Mouse (Mus musculus) embryonic facial prominence, embryonic 12.5 days (tissue): ENCODE measurements around the gene Rab1b. TPM values are rescaled to one million over a fixed set of nuclear protein-coding genes. Genes with fewer than 3 reads are reported as not detected.

Experiments
- ATAC-seq: fragments of 200-750 bp; cut with Nextera tagmentation; 2 replicates; pipeline ENCODE4 v1.8.0; 2017; ENCODE audit not compliant: insufficient number of reproducible peaks, insufficient read depth, low FRiP score, low TSS enrichment
- H3K27ac ChIP-seq: fragments of 300-500 bp; sonication (generic); 2 replicates; pipeline ENCODE4 v1.5.1; 2016; ENCODE audit warnings: mild to moderate bottlenecking
- H3K27me3 ChIP-seq: fragments of 300-500 bp; sonication (generic); 2 replicates; pipeline ENCODE4 v1.6.1; 2016; ENCODE audit warnings: mild to moderate bottlenecking, moderate library complexity
- H3K36me3 ChIP-seq: fragments of 300-500 bp; sonication (generic); 2 replicates; pipeline ENCODE4 v1.6.1; 2016; ENCODE audit warnings: mild to moderate bottlenecking
- H3K4me1 ChIP-seq: fragments of 300-500 bp; sonication (generic); 2 replicates; pipeline ENCODE4 v1.6.1; 2016
- H3K4me2 ChIP-seq: fragments of 300-500 bp; sonication (generic); replicated peaks from 2 replicates; pipeline ENCODE4 v1.6.1; 2016; ENCODE audit warnings: mild to moderate bottlenecking, moderate library complexity
- H3K4me3 ChIP-seq: fragments of 300-500 bp; sonication (generic); 2 replicates; pipeline ENCODE4 v1.5.1; 2016; ENCODE audit warnings: mild to moderate bottlenecking
- H3K9ac ChIP-seq: fragments of 300-500 bp; sonication (generic); 2 replicates; pipeline ENCODE4 v1.6.1; 2016; ENCODE audit warnings: mild to moderate bottlenecking, moderate library complexity
- H3K9me3 ChIP-seq: fragments of 300-500 bp; sonication (generic); 2 replicates; pipeline ENCODE4 v1.6.1; 2016; ENCODE audit warnings: mild to moderate bottlenecking, moderate library complexity
- WGBS: fragments of 180-500 bp; shearing (Covaris S2); methylation state at CpG from one replicate; pipeline ENCODE4 v1.1.7; 2016; 5-methylcytosine and 5-hydroxymethylcytosine counted together
- polyA plus RNA-seq: library from polyadenylated mRNA; unstranded; fragments of >200 nt; fragmentation: Nextera tagmentation; extraction: Ambion mirVana; gene quantifications from 2 replicates; pipeline ENCODE4 v1.2.1, GENCODE M21; 2016

Rab1b gene
- polyA plus RNA-seq, 1 experiment from 2014 or later: 248 TPM

DNA sequence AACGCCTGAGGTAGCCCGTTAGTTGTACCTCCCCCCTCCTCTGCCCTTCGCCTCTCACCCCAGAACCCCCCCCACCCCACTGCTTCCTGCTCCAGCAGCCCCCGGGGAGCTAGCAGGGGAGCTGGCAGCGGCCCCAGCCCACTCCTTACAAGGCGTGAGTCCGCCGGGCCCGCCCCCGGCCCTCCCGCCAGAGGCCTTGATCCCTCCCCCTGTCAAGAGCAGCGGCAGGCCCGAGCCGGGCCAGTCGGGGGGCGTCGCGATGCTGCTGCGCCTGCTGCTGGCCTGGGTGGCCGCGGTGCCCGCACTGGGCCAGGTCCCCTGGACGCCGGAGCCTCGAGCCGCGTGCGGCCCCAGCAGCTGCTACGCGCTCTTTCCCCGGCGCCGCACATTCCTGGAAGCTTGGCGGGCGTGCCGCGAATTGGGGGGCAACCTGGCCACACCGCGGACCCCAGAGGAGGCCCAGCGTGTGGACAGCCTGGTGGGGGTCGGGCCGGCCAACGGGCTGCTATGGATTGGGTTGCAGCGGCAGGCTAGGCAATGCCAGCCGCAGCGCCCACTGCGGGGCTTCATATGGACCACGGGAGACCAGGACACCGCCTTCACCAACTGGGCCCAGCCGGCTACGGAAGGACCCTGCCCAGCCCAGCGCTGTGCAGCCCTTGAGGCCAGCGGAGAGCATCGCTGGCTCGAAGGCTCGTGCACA, 38.9 kb downstream of the Rab1b start, which contains the start of gene Cd248:
Gene Cd248, plus strand, starts transcription at position 212 of the 703 bp plus-strand sequence.
- peak within 1 kb of the TSS; percentile 81 for H3K9ac ChIP-seq
- H3K4me1 ChIP-seq: peaks cover 53% of the 10 kb centered on the region
- H3K27me3 ChIP-seq: peaks cover 10% of the 10 kb centered on the region
- no peaks in the 10 kb centered on the region for H3K36me3 ChIP-seq
- peak within 1 kb of the TSS; percentile 59 for H3K4me3 ChIP-seq
- peak within 1 kb of the TSS; percentile 97 for H3K27ac ChIP-seq
- H3K4me2 ChIP-seq: peak within 1 kb of the TSS; percentile 86
- WGBS: 1% methylated on average over 55 of the region's 56 CpGs
- H3K9me3 ChIP-seq: no peaks in the 10 kb centered on the region
- peak; percentile 33 for ATAC-seq

- no peak for ATAC-seq
- Histone ChIP-seq H3K27ac (peak overlapping the region; percentile 97), H3K4me2 (peak overlapping the region; percentile 86), H3K27me3 (peaks cover 10% of the 10 kb centered on the region), H3K4me1 (peaks cover 53% of the 10 kb centered on the region), H3K36me3 (no peaks in the 10 kb centered on the region), H3K9me3 (no peaks in the 10 kb centered on the region), H3K9ac (peak overlapping the region; percentile 81), H3K4me3 (peak overlapping the region; percentile 59)
- 4% methylated on average over 15 of the region's 15 CpGs for WGBS
These were observed 39.7 kb downstream of the Rab1b start for GRCm38 (mm10) chr19:5067040-5067799.

DNA sequence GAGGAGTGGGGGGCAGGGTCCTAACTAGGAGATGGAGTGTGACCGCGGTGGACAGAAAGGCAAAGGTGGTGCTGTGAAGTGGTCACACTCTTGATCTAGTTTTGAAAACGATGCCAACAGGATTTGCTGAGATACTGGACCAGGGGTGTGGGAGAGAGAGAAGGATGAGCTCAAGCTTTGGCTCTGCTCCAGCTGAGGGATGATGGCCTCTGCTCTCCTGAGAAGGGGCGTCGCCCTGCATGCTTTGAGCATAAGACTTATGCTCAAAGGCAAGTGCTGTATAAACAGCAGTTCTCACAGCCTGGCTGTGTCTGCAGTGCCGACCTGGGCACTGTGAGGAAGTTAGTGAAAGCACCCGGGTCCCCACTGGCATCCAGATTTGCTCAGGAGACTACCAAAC, 41.8 kb downstream of the Rab1b start:
- no peak overlapping the region for H3K4me2 ChIP-seq
- ATAC-seq: no peak
- peak overlapping the region; percentile 41 for H3K27ac ChIP-seq
- 69% methylated on average over 7 of the region's 7 CpGs for WGBS
- peaks cover 8% of the 10 kb centered on the region for H3K27me3 ChIP-seq
- no peaks in the 10 kb centered on the region for H3K9me3 ChIP-seq
- no peak overlapping the region for H3K4me3 ChIP-seq
- peaks cover 54% of the 10 kb centered on the region for H3K4me1 ChIP-seq
- H3K9ac ChIP-seq: 0 out of 2 replicates have a peak overlapping the region, but pooled peaks have one; percentile 7
- no peaks in the 10 kb centered on the region for H3K36me3 ChIP-seq

DNA sequence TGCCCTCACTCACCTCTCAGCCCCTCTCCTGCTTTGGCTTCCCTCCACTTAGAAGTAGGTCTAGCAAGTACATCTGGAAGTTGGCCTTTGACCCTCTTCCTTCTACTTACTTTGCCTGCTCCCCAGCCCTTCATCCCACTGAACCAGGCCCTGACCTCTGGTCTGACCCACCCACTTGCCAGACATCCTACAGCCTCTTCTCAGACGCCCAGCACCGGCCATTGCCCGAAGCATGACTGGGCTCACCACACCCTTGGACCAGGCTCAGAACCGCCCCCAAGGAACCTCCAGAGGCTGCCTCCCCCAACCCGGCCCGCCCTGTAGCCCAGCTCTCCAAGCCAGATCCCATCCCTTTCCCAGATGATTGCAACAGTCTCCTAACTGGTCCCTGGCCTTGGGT, 44.4 kb downstream of the Rab1b start:
- WGBS: 33% methylated on average over 6 of the region's 6 CpGs
- Histone ChIP-seq H3K36me3 (no peaks in the 10 kb centered on the region), H3K4me2 (no peak overlapping the region), H3K4me3 (no peak overlapping the region), H3K4me1 (peaks cover 57% of the 10 kb centered on the region), H3K9ac (no peak overlapping the region), H3K27ac (no peak overlapping the region), H3K27me3 (no peaks in the 10 kb centered on the region), H3K9me3 (no peaks in the 10 kb centered on the region)
- no peak for ATAC-seq

DNA sequence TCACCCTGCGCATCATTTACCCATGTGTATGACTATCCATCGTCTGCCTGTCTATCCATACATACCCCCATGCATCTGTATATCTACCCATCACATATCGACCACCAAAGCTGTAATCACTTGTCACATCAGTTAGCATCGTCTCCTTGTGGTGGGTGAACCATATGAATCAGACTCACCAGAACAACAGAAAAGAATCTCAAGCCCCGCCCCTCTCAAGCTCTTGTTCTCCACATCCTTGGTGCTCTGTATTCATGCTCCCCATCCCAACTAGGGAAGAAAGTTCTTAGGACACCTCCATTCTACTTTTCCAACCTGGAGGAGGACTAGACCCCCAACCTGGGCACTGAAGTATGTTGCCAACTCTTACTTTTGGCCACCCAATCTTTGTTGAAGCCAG, 44.8 kb downstream of the Rab1b start:
- Histone ChIP-seq H3K9ac (no peak overlapping the region), H3K4me1 (peaks cover 53% of the 10 kb centered on the region), H3K36me3 (no peaks in the 10 kb centered on the region), H3K4me3 (no peak overlapping the region), H3K9me3 (no peaks in the 10 kb centered on the region), H3K27me3 (no peaks in the 10 kb centered on the region), H3K4me2 (no peak overlapping the region), H3K27ac (no peak overlapping the region)
- no peak for ATAC-seq
- WGBS: 84% methylated on average over 5 of the region's 5 CpGs

- 36% methylated on average over 5 of the region's 5 CpGs for WGBS
- no peak overlapping the region for H3K9ac ChIP-seq
- peak overlapping the region; percentile 59 for H3K27ac ChIP-seq
These were observed 46.2 kb downstream of the Rab1b start for GRCm38 (mm10) chr19:5060365-5061330.

DNA sequence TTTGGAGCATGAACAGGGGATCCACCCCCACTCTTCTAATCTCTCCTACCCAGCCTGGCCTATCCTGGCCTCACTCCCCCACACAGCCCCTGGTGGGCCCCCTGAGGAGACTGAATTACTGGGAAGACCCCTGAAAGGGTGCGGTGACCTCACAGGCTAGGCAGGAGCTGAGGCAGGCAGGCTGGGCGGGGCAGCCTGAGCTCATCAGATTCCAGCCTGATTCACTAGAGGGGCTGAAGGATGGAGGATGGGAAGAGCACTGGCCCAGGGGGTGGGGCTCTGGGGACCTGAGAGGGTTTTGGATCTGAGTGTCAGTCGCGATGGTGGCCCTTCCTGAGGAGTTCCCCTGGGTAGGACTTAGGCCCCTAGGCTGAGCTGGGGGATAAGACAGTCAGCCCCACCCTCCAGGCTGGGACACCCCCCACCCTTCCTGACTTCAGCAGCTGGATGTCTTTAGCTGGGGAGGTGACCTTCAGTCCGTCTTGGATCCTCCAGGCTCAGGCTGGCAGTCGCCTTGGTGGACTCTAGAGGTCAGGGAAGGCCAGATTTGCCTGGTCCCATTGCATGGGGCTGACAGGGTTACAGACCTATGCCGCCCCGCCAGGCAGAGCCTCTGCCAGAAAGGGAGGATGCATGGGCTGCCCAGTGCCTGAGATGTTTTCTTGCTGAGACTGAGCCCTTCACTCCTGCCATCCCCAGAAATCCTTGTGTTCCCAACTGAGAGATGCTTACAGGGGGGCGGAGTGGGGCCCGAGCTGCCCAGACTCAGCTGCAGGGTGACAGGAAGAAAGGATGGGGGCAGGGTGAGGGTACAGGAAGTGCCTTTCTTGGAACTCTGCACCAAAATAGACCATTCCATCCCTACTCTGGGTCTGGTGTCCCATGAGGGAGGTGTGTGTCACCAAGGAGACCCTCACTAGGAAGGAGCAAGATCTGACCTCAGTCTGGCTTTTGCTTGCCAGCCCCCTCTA, 47.8 kb downstream of the Rab1b start:
- Histone ChIP-seq H3K9ac (peak overlapping the region; percentile 25; the same call in 1 of the 2 replicates), H3K4me1 (peaks cover 46% of the 10 kb centered on the region), H3K4me3 (no peak overlapping the region), H3K4me2 (peak overlapping the region; percentile 10; the same call in 1 of the 2 replicates), H3K27me3 (0 out of 2 replicates have a peak, but pooled peaks cover 3% of the 10 kb centered on the region), H3K9me3 (no peaks in the 10 kb centered on the region), H3K27ac (peak overlapping the region; percentile 59), H3K36me3 (no peaks in the 10 kb centered on the region)
- WGBS: 12% methylated on average over 10 of the region's 10 CpGs
- peak; percentile 45; the same call in 1 of the 2 replicates for ATAC-seq

More at GRCm38 (mm10) chr19:5060365-5061330, 46.2 kb downstream of the Rab1b start:
- H3K4me1 ChIP-seq: peaks cover 57% of the 10 kb centered on the region
- no peaks in the 10 kb centered on the region for H3K27me3 ChIP-seq
- no peak overlapping the region for H3K4me2 ChIP-seq
- H3K9me3 ChIP-seq: no peaks in the 10 kb centered on the region
- no peak overlapping the region for H3K4me3 ChIP-seq
- no peaks in the 10 kb centered on the region for H3K36me3 ChIP-seq
- no peak for ATAC-seq

- Histone ChIP-seq H3K4me1 (peaks cover 46% of the 10 kb centered on the region), H3K9ac (no peak overlapping the region), H3K36me3 (no peaks in the 10 kb centered on the region), H3K9me3 (no peaks in the 10 kb centered on the region), H3K27me3 (peaks cover 12% of the 10 kb centered on the region), H3K4me3 (no peak overlapping the region), H3K4me2 (no peak overlapping the region), H3K27ac (peak overlapping the region; percentile 59; the same call in 1 of the 2 replicates)
- ATAC-seq: no peak
- WGBS: 24% methylated on average over 16 of the region's 16 CpGs
These were observed 48.7 kb downstream of the Rab1b start for GRCm38 (mm10) chr19:5057876-5058775.

- Histone ChIP-seq H3K4me3 (no peak overlapping the region), H3K9ac (no peak overlapping the region), H3K27ac (no peak overlapping the region), H3K4me2 (no peak overlapping the region; the same call in 1 of the 2 replicates), H3K9me3 (no peaks in the 10 kb centered on the region), H3K4me1 (peaks cover 55% of the 10 kb centered on the region), H3K27me3 (peaks cover 30% of the 10 kb centered on the region), H3K36me3 (no peaks in the 10 kb centered on the region)
- 8% methylated on average over 6 of the region's 6 CpGs for WGBS
- peak; percentile 10; the same call in 1 of the 2 replicates for ATAC-seq
These were observed 50.6 kb downstream of the Rab1b start for GRCm38 (mm10) chr19:5056251-5056650.
